Mouse (Mus musculus) left cerebral cortex, adult 6 months (tissue): ENCODE data around the gene Als2. TPM values are rescaled to one million over a fixed set of nuclear protein-coding genes. Genes with fewer than 3 reads are reported as not detected.

Source experiments
- long read RNA-seq, 2 experiments: library from polyadenylated mRNA; unstranded; transcript quantifications; one replicate each; pipeline ENCODE4 v2.0.0; 2019 to 2020
- polyA plus RNA-seq: library from polyadenylated mRNA; unstranded; fragments of <200 nt; fragmentation: Nextera tagmentation; gene quantifications from 2 replicates; pipeline ENCODE4 v1.2.3, GENCODE M21; 2021

Als2 gene
- 4.2 and 4.8 TPM in 2 replicates for polyA plus RNA-seq
- long read RNA-seq, experiment 1, full-length matches to known transcripts, result 8 of 29 reads
- long read RNA-seq, experiment 1, partial matches to known transcripts, result 15 of 29 reads
- long read RNA-seq, experiment 1, other reads (novel, unspliced or antisense), result 6 of 29 reads
- long read RNA-seq, experiment 2, full-length matches to known transcripts, result 1 of 14 reads
- long read RNA-seq, experiment 2, partial matches to known transcripts, result 5 of 14 reads
- long read RNA-seq, experiment 2, other reads (novel, unspliced or antisense), result 8 of 14 reads

DNA sequence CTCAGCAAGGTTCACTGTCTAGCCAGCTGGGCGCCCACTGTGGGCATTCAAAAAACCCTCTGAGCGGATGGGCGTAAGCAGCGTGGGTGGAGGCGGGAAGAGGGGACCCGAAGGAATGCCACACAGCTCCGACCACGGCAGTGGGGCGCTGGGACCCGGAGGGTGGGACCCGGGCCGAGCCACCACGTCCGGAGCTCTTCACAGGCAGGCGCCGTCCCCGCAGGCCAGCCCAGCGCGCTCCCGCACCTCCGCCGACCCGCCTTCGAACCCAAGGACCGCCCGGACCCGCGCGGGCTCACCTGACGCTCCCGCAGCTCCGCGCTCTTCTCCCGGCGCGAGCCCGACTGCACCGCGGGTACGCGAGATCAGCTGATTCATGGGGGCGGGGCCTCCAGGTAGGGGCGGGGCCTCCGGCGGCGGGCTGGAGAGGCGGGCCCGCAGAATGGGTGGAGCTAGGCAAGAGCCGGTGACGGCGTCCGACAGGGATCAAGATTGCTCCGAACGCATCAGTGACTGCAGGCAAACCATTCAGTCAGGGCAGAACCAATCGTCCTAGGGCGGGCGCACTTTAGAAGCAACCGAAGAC, at the start of gene Als2:
TSS of gene Als2 (minus strand) at position 376 of the 586 bp plus-strand sequence.

DNA sequence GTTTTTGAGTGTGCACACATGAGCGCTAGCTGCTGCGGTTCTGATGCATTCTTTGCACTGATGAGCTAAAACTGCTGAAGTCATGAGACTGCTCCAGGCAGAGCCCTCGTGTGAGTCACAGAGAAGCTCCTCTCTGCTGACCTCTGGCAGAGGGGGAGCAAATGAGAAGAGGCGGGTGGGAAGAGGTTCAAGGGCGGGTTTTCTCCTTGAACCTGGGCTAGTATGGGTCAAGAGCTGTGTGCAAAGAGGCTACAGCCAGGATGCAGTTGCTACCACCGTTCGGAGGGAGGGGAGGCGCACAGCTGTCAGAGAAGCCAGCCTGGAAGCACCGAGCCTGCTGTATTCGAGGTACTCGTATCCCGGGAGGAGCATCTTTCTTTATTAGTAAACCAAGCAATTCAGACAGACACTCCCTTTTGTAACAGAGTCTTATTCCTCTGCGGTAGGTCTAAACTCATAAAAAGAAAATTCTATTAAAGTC, 19.8 kb upstream of the Als2 start, which contains the start of gene Cdk15:
TSS of gene Cdk15 (plus strand) at position 156 of the 481 bp plus-strand sequence.

DNA sequence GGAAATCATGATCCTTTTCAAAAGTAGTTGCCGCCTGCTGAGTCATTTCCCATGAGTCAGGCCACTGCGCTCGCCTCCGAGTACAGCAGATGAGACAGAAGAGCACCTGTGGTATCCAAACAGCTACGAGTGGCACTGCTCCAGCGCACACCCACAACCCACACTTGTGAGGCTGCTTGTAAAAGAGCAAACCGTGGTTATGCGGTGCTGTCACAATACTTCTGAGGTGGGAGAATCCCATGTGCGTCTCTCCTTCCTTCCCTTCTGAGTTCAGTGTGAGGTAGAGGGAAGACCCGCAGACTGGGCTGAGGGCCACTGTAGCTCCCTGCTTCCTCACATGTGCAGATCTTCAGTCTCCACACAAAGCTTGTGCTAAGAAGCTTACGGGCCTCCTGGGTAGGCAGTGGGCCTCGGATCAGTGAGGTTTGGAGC, 74.0 kb downstream of the Als2 start, which contains the start of gene Mpp4:
TSS of gene Mpp4 (minus strand) at position 360 of the 432 bp plus-strand sequence.

DNA sequence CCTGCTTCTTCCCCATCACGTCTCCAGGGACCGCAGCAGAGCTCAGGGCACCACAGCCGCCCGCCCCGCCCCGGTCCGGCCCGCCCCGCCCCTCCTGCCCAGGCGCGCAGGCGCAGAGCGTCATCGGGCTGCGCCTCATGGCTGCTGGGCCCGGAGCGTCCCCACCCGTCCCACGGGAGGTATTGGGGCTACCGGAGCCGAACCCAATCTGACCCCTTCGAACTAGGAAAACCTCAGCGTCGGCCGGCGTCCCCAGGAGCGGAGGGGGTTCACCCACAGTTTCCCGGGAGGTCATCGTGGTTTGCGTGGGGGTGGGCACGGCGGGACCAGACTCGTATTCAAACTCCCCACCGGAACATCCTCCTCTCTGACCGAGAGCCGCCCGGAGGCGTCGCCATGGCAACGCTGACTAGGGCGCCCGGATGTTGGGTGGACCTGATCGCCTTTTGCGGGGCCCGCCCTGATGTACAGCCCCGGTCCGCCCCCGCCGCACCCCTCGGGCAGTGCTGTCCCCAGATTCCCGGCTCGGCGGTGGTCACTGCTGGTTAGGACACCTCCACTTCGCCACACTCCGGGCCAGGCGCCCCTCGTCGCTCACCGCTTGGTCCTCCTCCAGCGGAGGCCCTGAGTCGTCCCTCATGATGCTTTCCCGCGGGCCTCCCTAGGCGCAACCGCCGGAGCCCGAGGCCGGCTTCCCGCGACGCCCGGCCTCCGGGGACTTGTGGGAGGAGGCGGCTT, 117.1 kb downstream of the Als2 start, which contains the start of gene Tmem237:
TSS of gene Tmem237 (minus strand) at position 689 of the 738 bp plus-strand sequence.

Other genes starting within 250 kb of the Als2 start
- gene C2cd6, start 142.3 kb downstream of the Als2 start, polyA plus RNA-seq, result not detected in 2 replicates
- 39.6 and 47.8 TPM in 2 replicates for gene Tmem237, start 116.8 kb downstream of the Als2 start, polyA plus RNA-seq
- 1.8 and 2.3 TPM in 2 replicates for gene Mpp4, start 73.8 kb downstream of the Als2 start, polyA plus RNA-seq
- gene Cdk15, start 19.7 kb upstream of the Als2 start, polyA plus RNA-seq, result 0.25 and 0.38 TPM in 2 replicates
- 0.78 and 2.3 TPM in 2 replicates for gene Fzd7, start 245.2 kb upstream of the Als2 start, polyA plus RNA-seq